Mouse (Mus musculus) ES-E14 (cell line): ENCODE measurements at regions not wholly inside any gene's neighbourhood (a gene's known extent, or its start where the extent isn't known, plus 50 kb on each side); places are given as distances from the start of the nearest gene placed in this dataset.

Source experiments
- DNase-seq: peaks from one replicate; pipeline ENCODE4 v3.0.0-alpha.2; 2013; ENCODE audit warnings: low read depth, low spot score
- H3K27ac ChIP-seq: 2 replicates; pipeline ENCODE4 v1.5.1; 2012; ENCODE audit warnings: low read depth, mild to moderate bottlenecking, low read length, moderate library complexity, mixed read lengths; ENCODE audit not compliant: poor library complexity, insufficient read depth, severe bottlenecking
- H3K36me3 ChIP-seq: 2 replicates; pipeline ENCODE4 v1.6.1; 2012; ENCODE audit warnings: mild to moderate bottlenecking, low read length, moderate library complexity, mixed read lengths; ENCODE audit not compliant: control insufficient read depth, poor library complexity, insufficient read depth, severe bottlenecking
- H3K4me1 ChIP-seq, 2 experiments: fragments of 150-350 bp in 1 of 2; sonication (generic) in 1 of 2; 2 replicates each; pipeline ENCODE4 v1.6.1; 2012; ENCODE audit warnings: low read length in 2 of 2, mild to moderate bottlenecking in 1 of 2, mixed read lengths in 1 of 2; ENCODE audit not compliant: control insufficient read depth in 2 of 2, insufficient read depth in 2 of 2, poor library complexity in 1 of 2
- H3K4me3 ChIP-seq, 2 experiments: fragments of 150-350 bp in 1 of 2; sonication (generic) in 1 of 2; 2 replicates each; pipeline ENCODE4 v1.5.1; 2012; ENCODE audit warnings: low read length in 2 of 2, low read depth in 1 of 2, mild to moderate bottlenecking in 1 of 2, mixed read lengths in 1 of 2; ENCODE audit not compliant: insufficient read depth in 1 of 2, poor library complexity in 1 of 2, severe bottlenecking in 1 of 2
- H3K9ac ChIP-seq: 2 replicates; pipeline ENCODE4 v1.6.1; 2012; ENCODE audit warnings: low read depth, mild to moderate bottlenecking, low read length, mixed read lengths; ENCODE audit not compliant: poor library complexity, insufficient read depth, severe bottlenecking
- H3K9me3 ChIP-seq: fragments of 150-350 bp; sonication (generic); 2 replicates; pipeline ENCODE4 v1.6.1; 2012; ENCODE audit warnings: low read depth, mild to moderate bottlenecking, low read length; ENCODE audit not compliant: control insufficient read depth, insufficient read depth
- CHD2 ChIP-seq: IDR thresholded peaks from 2 replicates; pipeline ENCODE4 v1.6.1; 2014; ENCODE audit warnings: mild to moderate bottlenecking, low read depth, low read length, inconsistent platforms
- HCFC1 ChIP-seq: IDR thresholded peaks from 2 replicates; pipeline ENCODE4 v1.6.1; 2012; ENCODE audit warnings: low read length, inconsistent platforms, borderline replicate concordance; ENCODE audit not compliant: insufficient read depth
- MAFK ChIP-seq: IDR thresholded peaks from 2 replicates; pipeline ENCODE4 v1.6.1; 2014; ENCODE audit warnings: mild to moderate bottlenecking, low read depth, low read length, inconsistent platforms; ENCODE audit not compliant: insufficient read depth
- ZC3H11A ChIP-seq: IDR thresholded peaks from 2 replicates; pipeline ENCODE4 v1.6.1; 2012; ENCODE audit warnings: low read depth, mild to moderate bottlenecking, inconsistent platforms, low read length, borderline replicate concordance
- ZNF384 ChIP-seq: IDR thresholded peaks from 2 replicates; pipeline ENCODE4 v1.6.1; 2012; ENCODE audit warnings: low read depth, low read length, inconsistent platforms
- in situ Hi-C, 2 experiments: fragments of 600-800 bp; cut with MboI; formaldehyde crosslinking; loops; one replicate each; pipeline ENCODE4 v1.15.1; 2025; ENCODE audit warnings: low sequenced_read_pairs in 2 of 2, inconsistent platforms in 1 of 2; ENCODE audit not compliant: unreplicated experiment in 2 of 2

- no peaks in the 10 kb centered on the region for H3K9me3 ChIP-seq
- no peak overlapping the region for H3K9ac ChIP-seq
- no peaks in the 10 kb centered on the region for H3K4me1 ChIP-seq
- TF ChIP-seq MAFK: no peak
- no peak for TF ChIP-seq ZC3H11A
- no peak for TF ChIP-seq CHD2
- TF ChIP-seq ZNF384: no peak
- TF ChIP-seq HCFC1: no peak
- H3K27ac ChIP-seq: no peak overlapping the region
- DNase-seq: no peak
- H3K36me3 ChIP-seq: no peaks in the 10 kb centered on the region
- in situ Hi-C loops: no loop called here
- H3K4me3 ChIP-seq: no peak overlapping the region
Observed at GRCm38 (mm10) chr15:51363391-51363790, 2521.3 kb upstream of the Gm7489 start.

GRCm38 (mm10) chr15:51371162-51371561 lies 2513.5 kb upstream of the Gm7489 start:
- H3K4me1 ChIP-seq: no peaks in the 10 kb centered on the region
- no peak for TF ChIP-seq CHD2
- TF ChIP-seq HCFC1: no peak
- TF ChIP-seq ZC3H11A: no peak
- TF ChIP-seq ZNF384: no peak
- no peak for TF ChIP-seq MAFK
- no peak overlapping the region for H3K4me3 ChIP-seq
- no peak for DNase-seq
- no peak overlapping the region for H3K9ac ChIP-seq
- no peaks in the 10 kb centered on the region for H3K36me3 ChIP-seq
- H3K9me3 ChIP-seq: no peaks in the 10 kb centered on the region
- H3K27ac ChIP-seq: no peak overlapping the region
- in situ Hi-C loops: no loop called here

- no peaks in the 10 kb centered on the region for H3K36me3 ChIP-seq
- H3K4me3 ChIP-seq: no peak overlapping the region
- no peaks in the 10 kb centered on the region for H3K9me3 ChIP-seq
- H3K9ac ChIP-seq: no peak overlapping the region
- in situ Hi-C loops: no loop called here
- TF ChIP-seq ZC3H11A: no peak
- TF ChIP-seq ZNF384: no peak
- no peak for TF ChIP-seq MAFK
- TF ChIP-seq HCFC1: no peak
- no peak for TF ChIP-seq CHD2
- no peak for DNase-seq
- H3K27ac ChIP-seq: no peak overlapping the region
- no peaks in the 10 kb centered on the region for H3K4me1 ChIP-seq
Observed at GRCm38 (mm10) chr15:51390383-51390782, 2494.3 kb upstream of the Gm7489 start.

- DNase-seq: no peak
- H3K9ac ChIP-seq: no peak overlapping the region
- in situ Hi-C loops: no loop called here
- H3K4me1 ChIP-seq: no peaks in the 10 kb centered on the region
- H3K36me3 ChIP-seq: no peaks in the 10 kb centered on the region
- TF ChIP-seq MAFK (no peak), ZC3H11A (no peak), HCFC1 (no peak), ZNF384 (no peak), CHD2 (no peak)
- no peak overlapping the region for H3K4me3 ChIP-seq
- H3K9me3 ChIP-seq: no peaks in the 10 kb centered on the region
- no peak overlapping the region for H3K27ac ChIP-seq
Observed at GRCm38 (mm10) chr15:51391352-51391751, 2493.4 kb upstream of the Gm7489 start.

GRCm38 (mm10) chr15:51392449-51393405 lies 2492.0 kb upstream of the Gm7489 start:
- Histone ChIP-seq H3K27ac (no peak overlapping the region), H3K4me3 (no peak overlapping the region), H3K9ac (no peak overlapping the region), H3K36me3 (no peaks in the 10 kb centered on the region), H3K9me3 (no peaks in the 10 kb centered on the region), H3K4me1 (no peaks in the 10 kb centered on the region)
- no peak for DNase-seq
- TF ChIP-seq CHD2 (no peak), ZC3H11A (no peak), ZNF384 (no peak), HCFC1 (no peak), MAFK (no peak)
- in situ Hi-C loops: no loop called here
